Mouse (Mus musculus) cerebellum, adult 9-11 months (tissue): ENCODE results near the gene Cabcoco1.

Experiments used
- DNase-seq: peaks from one replicate; pipeline ENCODE4 v3.0.0; 2022

Cabcoco1 gene

DNA sequence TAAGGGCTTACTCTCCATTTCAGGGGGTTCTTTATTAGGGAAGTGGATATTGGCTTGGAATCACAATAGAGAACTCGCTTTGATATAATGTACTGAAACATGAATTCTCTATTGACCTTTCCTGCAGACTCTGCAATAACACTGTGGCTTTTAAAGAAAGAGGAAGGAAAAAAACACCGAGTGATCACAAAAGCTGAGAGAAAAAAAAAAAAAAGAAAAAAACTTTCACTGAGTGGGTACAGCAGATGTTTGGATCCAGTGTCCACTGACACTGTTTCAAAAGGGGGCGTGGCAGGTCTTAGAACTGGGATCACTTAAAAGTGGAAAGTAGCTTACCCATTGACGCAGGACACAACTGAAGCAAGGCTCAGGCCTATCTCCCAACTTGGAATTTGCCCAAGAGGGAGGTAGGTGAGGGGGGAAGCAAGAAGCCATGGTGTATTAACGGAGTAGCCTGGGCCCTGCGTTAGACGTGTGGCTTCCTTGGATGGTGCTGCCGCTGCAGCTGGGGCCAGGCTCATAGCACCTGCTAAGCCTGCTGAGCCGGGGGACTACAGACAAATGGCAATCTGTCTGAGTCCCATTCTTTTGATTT is 107.6 kb downstream of the Cabcoco1 start:
- no peak for DNase-seq

DNA sequence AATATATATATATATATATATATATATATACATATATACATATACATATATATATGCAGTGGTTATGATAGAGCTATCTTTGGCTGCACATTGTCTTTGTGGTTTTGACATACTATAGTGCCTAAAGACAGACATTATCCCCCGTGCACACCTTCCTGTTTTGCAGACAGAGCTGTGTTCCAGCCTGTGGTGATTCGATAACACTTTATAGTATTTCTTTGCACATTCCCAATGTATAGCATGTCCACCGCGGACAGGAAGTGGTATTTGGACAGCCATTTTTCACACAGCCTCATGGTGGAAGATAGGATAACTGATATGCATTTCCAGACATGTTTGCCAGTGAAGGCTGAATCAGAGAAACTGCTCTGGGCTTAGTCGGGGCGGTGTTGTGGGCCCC is 110.3 kb downstream of the Cabcoco1 start:
- no peak for DNase-seq

DNA sequence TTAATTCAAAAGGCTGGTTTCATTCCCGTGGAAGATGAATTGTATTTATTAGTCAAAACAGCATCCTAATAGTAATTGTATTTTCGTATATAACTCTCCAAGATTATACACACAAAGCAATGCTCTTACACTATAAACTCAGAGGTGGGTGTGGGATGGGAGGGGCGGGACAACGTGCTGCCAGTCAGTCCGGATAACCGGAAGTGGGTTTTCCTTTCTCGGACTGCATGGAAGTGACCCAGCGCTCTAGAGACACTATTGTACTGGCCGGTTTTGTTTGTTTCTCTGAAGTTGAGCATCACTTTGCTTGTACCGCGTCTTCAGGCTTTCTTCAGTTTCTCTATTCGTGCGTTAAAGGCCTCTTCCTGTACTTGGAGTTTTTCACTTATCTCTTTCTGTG is 110.8 kb downstream of the Cabcoco1 start:
- DNase-seq, result no peak

DNA sequence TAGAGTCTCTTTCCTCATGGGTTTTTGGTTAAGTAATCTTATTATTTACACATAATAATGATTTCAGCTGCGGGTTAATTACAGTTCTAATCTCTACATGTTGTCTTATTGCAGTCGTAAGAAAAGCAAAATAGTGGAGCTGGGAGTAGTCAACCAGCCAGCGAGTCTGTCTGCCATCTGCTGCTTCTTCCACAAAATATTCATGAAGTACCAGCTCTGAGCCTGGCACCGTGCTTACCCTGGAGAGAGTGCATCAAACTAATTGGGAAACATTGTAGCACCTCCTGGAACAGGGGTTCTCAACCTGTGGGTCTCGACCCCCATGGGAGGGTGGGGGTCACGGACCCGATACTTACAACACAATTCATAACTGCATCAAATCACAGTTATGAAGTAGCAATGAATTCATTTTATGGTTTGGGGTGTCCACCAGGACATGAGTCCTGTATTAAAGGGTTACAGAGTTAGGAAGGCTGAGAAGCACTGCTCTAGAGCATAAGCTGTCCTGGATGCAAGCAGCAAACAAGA is 121.2 kb downstream of the Cabcoco1 start:
- DNase-seq, result no peak

DNA sequence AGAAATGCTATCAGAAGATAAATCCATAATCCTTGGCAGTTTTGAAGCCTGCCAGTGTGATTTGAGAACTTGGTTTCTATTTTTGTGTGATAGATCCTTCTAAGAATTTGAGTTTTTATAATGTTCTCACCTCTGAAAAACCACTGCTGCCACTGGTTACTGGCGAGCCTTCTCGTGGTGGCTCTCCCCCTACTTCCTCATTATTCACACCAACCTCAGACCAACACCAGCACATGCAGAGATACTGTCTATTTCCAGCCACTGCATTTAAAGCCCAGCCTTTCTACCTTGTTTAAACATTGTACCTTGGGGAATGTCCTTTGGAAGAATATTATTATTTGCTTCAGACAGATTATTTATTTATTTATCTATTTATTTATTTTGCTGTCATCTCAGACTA is 121.8 kb downstream of the Cabcoco1 start:
- DNase-seq, result no peak

DNA sequence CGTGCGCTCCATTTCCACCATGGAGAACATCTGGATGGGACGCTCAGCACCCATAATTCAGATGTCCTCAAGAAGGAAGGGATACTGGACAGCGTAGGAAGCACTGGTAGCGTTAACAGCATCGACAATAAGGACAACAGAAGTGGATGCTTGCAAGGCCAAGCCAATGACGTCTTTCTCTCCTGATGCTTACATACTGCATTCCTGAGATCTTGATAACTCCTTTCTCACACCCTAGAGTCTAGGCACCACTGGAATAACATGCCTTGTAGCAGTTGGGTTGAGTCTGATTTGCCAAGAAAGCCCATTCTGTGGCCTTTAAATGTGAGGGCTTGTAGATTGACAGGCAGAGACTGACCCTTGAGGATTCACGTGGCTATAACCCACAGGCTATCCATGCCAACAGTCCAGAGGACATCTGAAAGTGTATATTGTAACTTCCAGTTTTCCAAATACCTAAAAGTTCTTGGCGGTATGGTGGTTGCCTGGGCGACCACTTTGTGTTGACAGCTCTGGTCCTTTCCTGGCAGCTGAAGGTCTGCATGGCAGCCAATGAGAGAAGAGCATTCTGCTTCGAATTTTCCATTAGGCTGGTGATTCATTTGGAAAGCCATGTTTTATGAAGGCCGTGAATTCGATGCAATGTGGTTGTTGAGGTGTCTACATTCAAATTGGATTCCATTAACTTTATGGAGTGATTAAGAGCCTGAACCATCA is 124.5 kb downstream of the Cabcoco1 start:
- no peak for DNase-seq

DNA sequence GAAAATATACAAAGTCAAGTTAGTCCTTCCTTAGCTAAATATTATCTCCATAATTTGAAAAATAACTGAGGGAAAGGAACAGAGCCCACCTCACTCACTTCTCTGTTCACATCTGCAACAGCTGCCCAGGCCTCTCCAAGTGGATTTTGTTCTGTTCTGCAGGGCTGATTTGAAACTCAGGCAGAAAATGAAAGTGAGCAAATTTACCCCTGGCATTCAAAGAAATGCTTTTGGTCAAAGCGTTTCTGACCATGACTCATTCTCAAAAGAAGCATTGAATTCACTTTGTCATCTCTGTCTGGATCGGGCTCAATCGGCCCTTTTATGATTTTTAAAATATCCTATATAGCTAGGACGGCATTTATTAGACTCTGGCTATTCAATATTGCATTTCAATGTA is 135.8 kb downstream of the Cabcoco1 start:
- no peak for DNase-seq

DNA sequence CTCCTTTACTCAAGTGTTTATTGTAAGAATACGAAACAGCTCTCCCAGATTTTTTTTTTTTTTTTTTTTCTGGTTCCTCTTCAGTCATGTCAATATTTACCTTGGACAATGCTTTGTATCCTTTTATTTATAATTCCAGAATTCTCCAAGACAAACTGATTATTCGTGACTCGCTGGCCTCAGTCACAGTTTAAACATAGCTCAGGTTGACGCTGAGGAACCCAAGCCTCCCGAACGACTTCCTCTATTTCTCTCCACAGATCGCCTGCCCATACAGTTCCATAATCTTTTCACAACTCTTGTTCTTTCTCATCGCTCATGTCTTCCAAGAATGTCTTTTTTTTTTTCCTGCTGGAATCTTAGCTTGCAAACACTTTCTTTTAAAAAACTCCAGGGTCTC is 144.9 kb downstream of the Cabcoco1 start:
- no peak for DNase-seq

DNA sequence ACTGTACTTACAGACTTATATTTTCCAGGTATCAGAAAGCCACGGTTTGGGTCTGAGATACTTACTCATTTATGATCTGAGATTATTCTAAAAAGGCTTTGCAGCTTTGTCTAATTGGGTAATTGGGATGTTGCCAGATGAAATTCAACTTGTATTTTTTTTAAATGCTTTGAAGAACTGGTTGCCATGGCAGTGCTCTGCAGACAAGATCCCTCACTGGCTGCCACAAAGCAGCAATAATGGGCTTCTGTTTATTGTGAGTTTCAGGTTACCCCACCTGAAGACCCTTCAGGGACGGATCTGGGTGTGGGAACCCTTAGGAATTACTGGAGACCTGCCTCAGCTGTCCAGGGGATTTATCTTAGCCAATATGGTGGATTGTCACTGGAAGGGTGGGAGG is 145.6 kb downstream of the Cabcoco1 start:
- no peak for DNase-seq

DNA sequence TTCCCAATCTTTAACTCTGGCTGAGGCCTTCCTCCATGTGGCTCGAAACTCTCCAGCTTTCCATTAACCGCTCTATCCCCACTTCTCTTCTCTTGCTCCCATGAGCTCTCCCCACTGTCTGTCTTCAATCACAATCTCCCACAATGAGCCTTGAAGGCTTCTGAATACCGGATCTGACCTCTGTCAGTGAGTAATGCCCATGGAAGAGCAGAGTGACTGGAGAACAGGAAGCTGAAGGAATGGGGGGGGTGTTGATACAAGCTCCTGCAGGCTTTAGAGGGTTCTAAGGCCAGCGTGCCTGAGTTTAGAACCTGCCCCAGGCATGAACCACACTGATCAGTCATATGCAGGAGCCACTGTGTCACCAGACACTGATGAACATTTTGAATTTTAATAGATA is 150.1 kb downstream of the Cabcoco1 start:
- no peak for DNase-seq

DNA sequence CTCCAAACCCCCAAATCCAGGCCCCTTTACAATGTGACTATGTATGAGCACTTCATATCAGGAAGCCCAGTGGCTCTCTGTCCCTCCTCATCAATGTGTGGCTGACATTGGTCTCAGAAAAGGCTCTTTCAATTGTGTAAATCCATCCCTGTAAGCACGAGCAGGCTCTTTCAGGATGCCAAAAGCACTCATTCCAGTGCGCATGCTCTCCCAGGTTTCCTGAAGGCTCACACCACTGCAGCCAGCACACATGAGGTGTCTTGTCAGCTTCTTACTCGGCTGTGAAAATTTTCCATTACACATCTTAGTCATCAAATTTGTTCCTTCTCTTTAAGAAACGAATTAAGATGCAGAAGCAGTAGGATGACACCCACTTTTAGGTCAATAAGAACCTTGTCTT is 152.9 kb downstream of the Cabcoco1 start:
- no peak for DNase-seq

DNA sequence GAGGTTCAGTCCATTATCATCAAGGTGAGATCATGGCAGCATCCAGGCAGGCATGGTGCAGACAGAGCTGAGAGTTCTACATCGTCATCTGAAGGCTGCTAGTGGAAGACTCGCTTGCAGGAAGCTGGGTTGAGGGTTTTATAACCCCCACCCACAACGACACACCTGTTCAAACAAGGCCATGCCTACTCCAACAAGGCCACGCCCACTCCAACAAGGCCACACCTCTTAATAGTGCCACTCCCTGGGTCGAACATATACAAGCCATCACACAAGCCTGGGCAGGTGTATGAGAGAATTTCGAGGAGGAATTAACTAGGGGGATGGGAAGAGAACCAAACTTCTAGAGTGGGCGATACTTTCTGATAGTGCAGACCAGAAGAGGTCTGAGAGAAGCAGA is 153.6 kb downstream of the Cabcoco1 start:
- no peak for DNase-seq
